Mouse (Mus musculus): Measurements from ENCODE around the gene Pth2r.

Gene Pth2r

DNA sequence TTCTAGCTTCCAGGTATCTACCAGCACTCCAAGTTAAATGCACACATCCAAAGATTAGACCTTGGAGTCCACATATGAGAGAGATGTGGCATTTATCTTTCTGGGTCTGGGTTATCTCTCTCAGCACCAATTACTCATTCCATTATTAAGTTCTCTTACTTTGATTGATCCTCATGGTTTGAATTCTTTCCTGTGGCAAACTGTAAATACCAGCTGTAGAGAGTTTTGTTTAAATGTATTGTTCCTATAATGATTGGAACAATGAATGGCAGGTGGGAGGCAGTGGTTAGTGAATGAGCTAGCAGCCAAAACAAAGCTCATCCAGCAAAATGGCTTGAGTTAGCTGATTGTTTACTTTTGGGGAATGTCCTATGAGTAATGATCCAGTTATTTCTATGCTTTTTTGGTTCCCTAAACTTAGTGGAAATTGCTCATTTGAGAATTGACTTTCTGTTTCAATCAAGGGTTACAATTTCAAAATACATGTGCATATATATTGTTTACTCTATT, 140.7 kb downstream of the Pth2r start:
- in situ Hi-C loops (cut with MboI; ENCODE audit: unreplicated experiment in 2 of 2), result no loop called here

Measured in v-Abl transformed pro-B cells (cell line).